Mouse (Mus musculus): Measurements from ENCODE around the gene Zbtb18. TPM values are rescaled to one million over a fixed set of nuclear protein-coding genes. Genes with fewer than 3 reads are reported as not detected.

Gene Zbtb18
- polyA plus RNA-seq, 1 experiment from 2014 or later: 4.3 TPM

DNA sequence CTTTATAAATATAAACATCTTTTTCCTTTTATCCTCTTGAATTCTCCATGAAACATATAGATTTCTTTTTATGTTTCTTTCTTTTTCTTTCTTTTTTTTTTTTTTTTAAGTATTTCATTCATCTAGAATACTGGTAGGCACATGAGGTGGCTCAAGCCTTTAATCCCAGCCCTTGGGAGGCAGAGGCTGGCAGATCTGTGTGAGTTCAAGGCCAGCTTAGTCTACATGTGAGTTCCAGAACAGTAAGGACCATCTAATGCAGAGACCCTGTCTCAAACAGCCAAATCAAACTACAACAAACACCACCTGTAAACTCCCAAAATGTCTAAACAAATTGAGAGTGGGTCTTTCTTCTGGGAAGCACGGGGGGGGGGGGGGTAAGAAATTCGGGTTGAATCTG lies 1.7 kb upstream of the Zbtb18 start:
- Histone ChIP-seq H3K9ac (replicated peaks) (no peak overlapping the region), H3K4me1 (peaks cover 25% of the 10 kb centered on the region), H3K27ac (replicated peaks) (no peak overlapping the region), H3K4me2 (no peak overlapping the region; the same call in 1 of the 2 replicates), H3K36me3 (no peaks in the 10 kb centered on the region), H3K9me3 (replicated peaks) (no peaks in the 10 kb centered on the region), H3K27me3 (replicated peaks) (no peaks in the 10 kb centered on the region), H3K4me3 (replicated peaks) (no peak overlapping the region)
- WGBS: 0% methylated on average over 1 of the region's 2 CpGs
- no peak for ATAC-seq (ENCODE audit: low FRiP score)

DNA sequence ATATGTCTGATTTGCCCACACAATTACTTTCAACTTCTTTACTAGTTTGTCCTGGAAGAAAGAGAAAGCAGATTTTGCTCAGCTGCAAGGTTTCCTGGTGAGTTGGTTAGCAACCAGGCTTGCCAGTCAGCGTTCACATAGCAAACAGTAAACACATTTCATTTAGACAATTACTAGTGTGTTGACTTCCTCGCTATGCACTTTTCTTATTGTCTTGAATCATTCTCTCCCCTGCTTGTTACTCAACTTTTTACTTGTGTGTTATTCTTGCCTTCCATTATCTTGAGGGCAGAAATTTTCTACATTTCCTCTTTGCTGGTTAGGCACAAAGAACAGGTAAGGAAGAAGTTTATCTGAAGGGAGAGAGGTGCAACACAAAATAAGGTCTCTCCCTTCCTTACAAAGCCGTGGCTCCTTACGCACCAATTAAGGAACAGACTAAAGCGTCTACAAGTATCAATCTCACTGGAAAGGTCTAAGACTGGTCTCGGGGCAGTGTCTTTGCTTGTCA lies 1.1 kb upstream of the Zbtb18 start:
- H3K27me3 ChIP-seq (replicated peaks): no peaks in the 10 kb centered on the region
- no peaks in the 10 kb centered on the region for H3K36me3 ChIP-seq
- peak overlapping the region; percentile 91 for H3K27ac ChIP-seq (replicated peaks)
- peak overlapping the region; percentile 63 for H3K4me2 ChIP-seq
- no peak for ATAC-seq (ENCODE audit: low FRiP score)
- peak overlapping the region; percentile 83 for H3K4me3 ChIP-seq (replicated peaks)
- peak overlapping the region; percentile 55 for H3K9ac ChIP-seq (replicated peaks)
- no peaks in the 10 kb centered on the region for H3K9me3 ChIP-seq (replicated peaks)
- H3K4me1 ChIP-seq: peaks cover 29% of the 10 kb centered on the region
- 0% methylated on average over 6 of the region's 6 CpGs for WGBS

DNA sequence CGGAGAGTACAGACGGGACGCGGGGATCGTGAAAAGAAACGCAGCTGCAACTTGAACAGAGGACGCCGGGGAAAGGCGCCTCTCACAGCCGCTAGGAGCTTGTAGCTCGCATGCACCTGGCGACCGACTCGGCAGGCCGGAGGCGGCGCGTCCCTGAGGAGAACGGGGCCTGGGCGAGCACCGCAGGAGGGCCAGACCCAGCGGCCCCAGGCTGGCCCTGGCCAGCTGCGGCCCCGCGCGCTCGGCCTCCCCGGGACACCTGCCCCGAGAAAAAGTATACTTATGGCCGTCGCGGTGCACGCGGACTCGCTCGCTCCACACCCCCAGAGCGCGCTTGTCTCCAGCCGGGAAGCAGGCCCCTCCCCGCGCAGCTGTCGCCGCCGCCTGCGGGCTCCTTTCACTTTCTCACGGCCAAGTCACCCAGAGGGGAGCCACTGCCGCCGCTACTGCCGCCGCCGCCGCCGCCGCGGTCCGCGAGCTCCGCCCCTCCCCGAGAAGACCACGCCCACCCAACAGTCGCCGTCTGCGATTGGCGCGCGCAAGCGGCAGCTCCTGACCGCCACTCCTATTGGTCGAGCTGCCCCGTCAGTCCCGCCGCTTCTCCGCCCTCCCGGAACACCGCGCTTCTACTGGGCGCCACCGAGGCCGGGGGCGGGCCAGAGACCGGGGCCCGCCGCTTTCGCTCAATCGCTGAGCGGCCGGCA lies 507 bp upstream of the Zbtb18 start:
- H3K9me3 ChIP-seq (replicated peaks): no peaks in the 10 kb centered on the region
- peak overlapping the region; percentile 83 for H3K4me3 ChIP-seq (replicated peaks)
- H3K36me3 ChIP-seq: no peaks in the 10 kb centered on the region
- H3K27ac ChIP-seq (replicated peaks): peak overlapping the region; percentile 91
- H3K27me3 ChIP-seq (replicated peaks): no peaks in the 10 kb centered on the region
- H3K4me2 ChIP-seq: peak overlapping the region; percentile 63
- H3K9ac ChIP-seq (replicated peaks): peak overlapping the region; percentile 55
- WGBS: under 1% methylated on average over 81 of the region's 87 CpGs
- peak; percentile 99 for ATAC-seq (ENCODE audit: low FRiP score)
- H3K4me1 ChIP-seq: peaks cover 34% of the 10 kb centered on the region

DNA sequence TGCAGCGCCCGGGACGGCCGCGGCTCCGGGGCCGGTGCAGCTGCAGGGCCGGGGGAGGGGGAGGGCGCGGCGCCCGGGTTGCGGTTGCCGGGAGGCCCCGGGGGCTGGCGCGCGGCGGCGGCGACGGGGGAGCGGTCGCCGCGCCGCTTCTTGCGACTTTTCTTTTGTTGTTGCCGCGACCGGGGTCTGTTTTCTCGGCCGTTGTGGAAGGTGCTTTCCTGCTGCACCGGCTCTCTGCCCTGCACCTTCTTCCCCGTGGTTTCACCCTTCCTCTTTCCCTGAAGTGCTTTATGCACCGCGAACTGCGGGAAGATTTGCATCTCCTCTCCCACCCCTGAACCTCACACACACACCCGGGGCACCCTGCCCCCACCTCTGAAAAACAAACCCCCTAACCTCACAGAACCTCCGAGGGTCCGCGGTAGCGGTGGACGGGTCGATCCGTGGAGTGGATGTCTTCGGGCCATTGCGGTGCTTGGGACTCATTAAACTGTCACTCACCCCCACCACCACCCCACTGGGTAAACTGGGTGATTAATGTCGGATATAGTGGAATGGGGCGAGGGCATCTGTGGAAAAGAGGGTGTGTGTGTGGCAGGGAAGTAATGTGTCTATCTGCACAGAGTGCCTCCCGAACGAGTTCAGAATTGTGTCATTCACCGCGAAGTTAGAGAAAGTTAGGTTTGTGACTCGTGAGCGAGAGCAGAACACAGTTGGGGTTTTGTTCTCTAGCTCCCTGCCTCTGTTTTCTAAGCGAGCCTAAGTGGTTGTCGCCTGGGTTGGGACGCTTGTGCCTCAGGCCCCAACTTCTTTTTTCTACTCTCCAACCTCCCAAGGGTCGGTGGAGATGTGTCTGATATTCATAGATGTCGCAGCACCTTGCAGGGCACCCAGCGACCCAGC lies 921 bp downstream of the Zbtb18 start:
- H3K4me3 ChIP-seq (replicated peaks): peak overlapping the region; percentile 83

DNA sequence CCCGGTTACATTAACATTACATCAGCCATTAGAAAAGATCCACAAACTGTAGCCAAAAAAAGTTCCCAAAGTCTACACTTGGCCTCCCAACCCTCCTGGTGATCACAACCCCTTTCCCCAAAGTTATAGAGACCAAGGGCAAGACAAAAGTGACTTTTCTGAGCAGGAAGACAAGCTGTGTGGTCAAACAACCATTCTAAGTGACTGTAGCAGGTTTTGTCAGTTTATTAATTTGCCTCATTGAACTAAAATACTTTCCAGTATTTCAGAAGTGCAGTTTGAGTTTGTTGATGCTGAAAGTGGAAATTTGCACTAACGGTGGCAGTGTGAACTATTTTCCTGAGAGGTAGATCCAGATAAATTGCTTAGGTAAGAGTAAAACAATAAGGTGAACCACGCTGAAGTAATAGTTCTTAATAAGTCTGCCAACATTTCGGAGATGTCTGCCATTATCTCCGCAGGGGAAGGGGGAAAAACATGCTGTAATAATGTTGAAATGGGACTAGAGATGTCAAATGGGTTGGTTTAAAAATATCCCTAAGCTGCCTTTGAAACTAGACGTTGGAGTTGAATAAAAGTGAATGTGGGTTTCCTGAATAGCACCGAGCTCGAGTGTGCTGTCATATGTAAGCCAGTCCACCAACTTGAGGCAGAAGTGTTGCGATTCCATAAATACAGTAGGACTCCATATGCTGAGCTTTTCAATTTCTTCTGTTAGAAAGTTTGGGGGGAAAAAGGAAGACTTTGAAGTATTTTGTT lies 1.8 kb downstream of the Zbtb18 start:
- no peaks in the 10 kb centered on the region for H3K9me3 ChIP-seq (replicated peaks)
- no peak for ATAC-seq (ENCODE audit: low FRiP score)
- no peaks in the 10 kb centered on the region for H3K36me3 ChIP-seq
- H3K4me1 ChIP-seq: peaks cover 52% of the 10 kb centered on the region
- 12% methylated on average over 9 of the region's 9 CpGs for WGBS
- no peaks in the 10 kb centered on the region for H3K27me3 ChIP-seq (replicated peaks)
- peak overlapping the region; percentile 83 for H3K4me3 ChIP-seq (replicated peaks)
- peak overlapping the region; percentile 8; the same call in 1 of the 2 replicates for H3K9ac ChIP-seq (replicated peaks)
- 0 out of 2 replicates have a peak overlapping the region, but pooled peaks have one; percentile 51 for H3K27ac ChIP-seq (replicated peaks)
- peak overlapping the region; percentile 91 for H3K4me2 ChIP-seq

More for the DNA sequence above, 921 bp downstream of the Zbtb18 start:
- no peaks in the 10 kb centered on the region for H3K36me3 ChIP-seq
- ATAC-seq (ENCODE audit: low FRiP score): no peak
- peak overlapping the region; percentile 69 for H3K9ac ChIP-seq (replicated peaks)
- H3K27me3 ChIP-seq (replicated peaks): no peaks in the 10 kb centered on the region
- no peaks in the 10 kb centered on the region for H3K9me3 ChIP-seq (replicated peaks)
- H3K4me2 ChIP-seq: peak overlapping the region; percentile 91
- peak overlapping the region; percentile 92 for H3K27ac ChIP-seq (replicated peaks)
- H3K4me1 ChIP-seq: peaks cover 48% of the 10 kb centered on the region
- WGBS: under 1% methylated on average over 49 of the region's 62 CpGs

DNA sequence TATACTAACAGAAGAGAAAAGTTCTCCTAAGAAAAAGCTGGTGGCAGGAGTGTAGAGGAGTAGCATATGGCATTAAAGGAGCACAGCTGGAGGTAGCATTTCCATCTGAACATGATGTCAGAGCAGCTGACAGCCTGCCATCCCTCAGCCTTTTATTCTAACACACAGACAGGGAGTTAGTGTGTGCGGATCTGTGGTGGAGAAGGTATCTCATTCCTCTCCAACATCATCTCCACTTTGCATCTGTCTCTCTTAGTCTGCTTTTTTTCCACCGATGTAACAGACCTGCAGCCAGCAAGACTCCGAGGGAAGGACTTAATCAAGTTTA lies 2.3 kb downstream of the Zbtb18 start:
- no peak for ATAC-seq (ENCODE audit: low FRiP score)
- H3K9me3 ChIP-seq (replicated peaks): no peaks in the 10 kb centered on the region
- H3K9ac ChIP-seq (replicated peaks): no peak overlapping the region
- no peaks in the 10 kb centered on the region for H3K36me3 ChIP-seq
- peak overlapping the region; percentile 83 for H3K4me3 ChIP-seq (replicated peaks)
- no peaks in the 10 kb centered on the region for H3K27me3 ChIP-seq (replicated peaks)
- peaks cover 52% of the 10 kb centered on the region for H3K4me1 ChIP-seq
- H3K4me2 ChIP-seq: peak overlapping the region; percentile 91
- H3K27ac ChIP-seq (replicated peaks): no peak overlapping the region
- WGBS: 7% methylated on average over 3 of the region's 3 CpGs

DNA sequence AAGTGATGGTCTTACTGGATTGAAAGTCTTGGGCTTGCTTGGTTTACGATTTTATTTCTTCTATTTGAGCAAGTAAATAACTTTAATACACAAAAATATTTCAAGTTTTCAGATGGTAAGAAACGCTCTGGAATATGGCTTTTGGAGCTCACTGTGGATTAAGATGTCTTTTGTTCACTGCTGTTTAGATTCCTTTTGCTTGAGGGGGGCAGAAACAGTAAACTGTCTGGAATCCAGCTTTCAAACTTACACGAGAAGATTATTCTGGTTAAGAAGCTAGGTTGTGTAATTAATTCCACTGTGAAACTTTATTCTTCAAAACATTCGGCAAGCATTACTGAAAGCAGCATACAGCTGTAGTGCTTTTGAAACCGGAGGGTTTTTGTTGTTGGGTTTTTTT lies 2.8 kb downstream of the Zbtb18 start:
- Histone ChIP-seq H3K4me3 (replicated peaks) (no peak overlapping the region), H3K9ac (replicated peaks) (no peak overlapping the region), H3K9me3 (replicated peaks) (no peaks in the 10 kb centered on the region), H3K4me2 (peak overlapping the region; percentile 91), H3K36me3 (no peaks in the 10 kb centered on the region), H3K4me1 (peaks cover 52% of the 10 kb centered on the region), H3K27me3 (replicated peaks) (no peaks in the 10 kb centered on the region), H3K27ac (replicated peaks) (no peak overlapping the region)
- WGBS: 24% methylated on average over 5 of the region's 5 CpGs
- ATAC-seq (ENCODE audit: low FRiP score): no peak

DNA sequence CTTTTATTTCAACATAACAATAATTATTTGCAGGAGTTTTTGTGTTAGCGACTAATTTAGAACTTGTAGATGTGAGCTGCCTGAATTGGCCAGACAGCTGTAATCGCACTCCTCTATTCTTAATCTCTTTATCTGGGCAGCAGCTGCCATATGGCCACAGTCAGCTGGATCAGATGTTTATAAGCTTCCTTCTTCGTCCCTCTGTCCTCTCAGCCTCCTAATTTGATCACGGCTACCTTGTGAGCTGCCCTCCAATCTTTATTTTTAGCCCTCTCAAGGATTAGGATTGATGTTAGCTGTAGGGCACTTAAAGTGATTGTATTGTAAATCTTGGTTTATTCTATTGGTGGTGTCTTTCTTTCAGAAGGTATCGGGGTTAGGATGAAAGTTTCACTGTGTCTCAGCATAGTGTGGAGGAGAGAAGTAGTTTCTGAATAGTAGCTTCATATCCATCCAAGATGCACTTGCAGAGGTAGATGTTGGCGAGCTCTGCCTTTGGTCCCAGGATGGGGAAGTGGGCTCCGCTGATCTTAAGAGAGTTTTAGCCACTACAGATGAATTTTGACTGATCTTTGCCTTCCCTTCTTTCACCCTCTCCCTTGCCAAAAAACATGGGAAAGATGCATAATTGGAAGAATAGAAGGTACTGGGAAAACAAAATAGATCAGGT lies 3.4 kb downstream of the Zbtb18 start:
- Histone ChIP-seq H3K9ac (replicated peaks) (no peak overlapping the region), H3K27ac (replicated peaks) (no peak overlapping the region), H3K36me3 (no peaks in the 10 kb centered on the region), H3K4me1 (peaks cover 52% of the 10 kb centered on the region), H3K9me3 (replicated peaks) (no peaks in the 10 kb centered on the region), H3K4me2 (peak overlapping the region; percentile 91), H3K27me3 (replicated peaks) (no peaks in the 10 kb centered on the region), H3K4me3 (replicated peaks) (peak overlapping the region; percentile 12)
- no peak for ATAC-seq (ENCODE audit: low FRiP score)
- 26% methylated on average over 7 of the region's 7 CpGs for WGBS

DNA sequence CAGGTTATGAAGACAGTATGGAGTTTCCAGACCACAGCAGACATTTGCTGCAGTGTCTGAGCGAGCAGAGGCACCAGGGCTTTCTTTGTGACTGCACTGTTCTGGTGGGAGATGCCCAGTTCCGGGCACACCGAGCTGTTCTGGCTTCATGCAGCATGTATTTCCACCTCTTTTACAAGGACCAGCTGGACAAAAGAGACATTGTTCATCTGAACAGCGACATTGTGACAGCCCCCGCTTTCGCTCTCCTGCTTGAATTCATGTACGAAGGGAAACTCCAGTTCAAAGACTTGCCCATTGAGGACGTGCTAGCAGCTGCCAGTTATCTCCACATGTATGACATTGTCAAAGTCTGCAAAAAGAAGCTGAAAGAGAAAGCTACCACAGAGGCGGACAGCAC lies 4.9 kb downstream of the Zbtb18 start:
- Histone ChIP-seq H3K9me3 (replicated peaks) (no peaks in the 10 kb centered on the region), H3K4me3 (replicated peaks) (peak overlapping the region; percentile 12), H3K4me2 (peak overlapping the region; percentile 41), H3K9ac (replicated peaks) (no peak overlapping the region), H3K4me1 (peaks cover 46% of the 10 kb centered on the region), H3K27ac (replicated peaks) (peak overlapping the region; percentile 30), H3K27me3 (replicated peaks) (no peaks in the 10 kb centered on the region), H3K36me3 (no peaks in the 10 kb centered on the region)
- WGBS: 18% methylated on average over 9 of the region's 9 CpGs
- ATAC-seq (ENCODE audit: low FRiP score): no peak

DNA sequence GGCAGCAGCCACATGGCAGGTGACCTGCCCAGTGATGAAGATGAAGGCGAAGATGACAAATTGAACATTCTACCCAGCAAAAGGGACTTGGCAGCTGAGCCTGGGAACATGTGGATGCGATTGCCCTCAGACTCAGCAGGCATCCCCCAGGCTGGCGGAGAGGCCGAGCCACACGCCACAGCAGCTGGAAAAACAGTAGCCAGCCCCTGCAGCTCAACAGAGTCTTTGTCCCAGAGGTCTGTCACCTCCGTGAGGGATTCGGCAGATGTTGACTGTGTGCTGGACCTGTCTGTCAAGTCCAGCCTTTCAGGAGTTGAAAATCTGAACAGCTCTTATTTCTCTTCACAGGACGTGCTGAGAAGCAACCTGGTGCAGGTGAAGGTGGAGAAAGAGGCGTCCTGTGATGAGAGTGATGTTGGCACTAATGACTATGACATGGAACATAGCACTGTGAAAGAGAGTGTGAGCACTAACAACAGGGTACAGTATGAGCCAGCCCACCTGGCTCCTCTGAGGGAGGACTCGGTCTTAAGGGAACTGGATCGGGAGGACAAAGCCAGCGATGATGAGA lies 5.5 kb downstream of the Zbtb18 start:
- 28% methylated on average over 12 of the region's 12 CpGs for WGBS
- H3K27ac ChIP-seq (replicated peaks): peak overlapping the region; percentile 30; the same call in 1 of the 2 replicates

More for the DNA sequence above, 5.5 kb downstream of the Zbtb18 start:
- H3K4me3 ChIP-seq (replicated peaks): peak overlapping the region; percentile 12
- no peaks in the 10 kb centered on the region for H3K9me3 ChIP-seq (replicated peaks)
- 0 out of 2 replicates have a peak overlapping the region, but pooled peaks have one; percentile 34 for H3K9ac ChIP-seq (replicated peaks)
- H3K4me1 ChIP-seq: peaks cover 46% of the 10 kb centered on the region
- H3K27me3 ChIP-seq (replicated peaks): no peaks in the 10 kb centered on the region
- no peaks in the 10 kb centered on the region for H3K36me3 ChIP-seq
- ATAC-seq (ENCODE audit: low FRiP score): no peak
- H3K4me2 ChIP-seq: peak overlapping the region; percentile 41

All from neural tube, embryonic 15.5 days (tissue).